Mouse (Mus musculus) neutrophil, adult 5-6 weeks (primary cell): Measurements from ENCODE around the gene Meis1. TPM values are rescaled to one million over a fixed set of nuclear protein-coding genes. Genes with fewer than 3 reads are reported as not detected.

Experiments
- ATAC-seq: fragments of 151-379, 151-347 bp; 2 replicates; pipeline ENCODE4 v1.8.0; 2017; ENCODE audit warnings: mild to moderate bottlenecking, moderate TSS enrichment; ENCODE audit not compliant: insufficient number of reproducible peaks, poor library complexity, low FRiP score, severe bottlenecking; ENCODE audit errors: extremely low read depth
- total RNA-seq: library from RNA; stranded (forward); fragments of 200-1000 nt; gene quantifications from 2 replicates; pipeline ENCODE4 v1.2.3, GENCODE M21; 2017

Gene Meis1
- total RNA-seq, 1 experiment from 2014 or later, result 3.6 TPM

GRCm38 (mm10) chr11:18924583-18925334 lies 94.0 kb downstream of the Meis1 start:
- ATAC-seq, result peak; percentile 84

GRCm38 (mm10) chr11:18923274-18923673 lies 95.5 kb downstream of the Meis1 start:
- no peak for ATAC-seq

GRCm38 (mm10) chr11:18920651-18921050 lies 98.1 kb downstream of the Meis1 start:
- ATAC-seq, result no peak

GRCm38 (mm10) chr11:18919162-18919762 lies 99.5 kb downstream of the Meis1 start:
- ATAC-seq, result no peak

- ATAC-seq, result no peak
These were observed 100.9 kb downstream of the Meis1 start for GRCm38 (mm10) chr11:18917887-18918286.

GRCm38 (mm10) chr11:18913251-18913650 lies 105.5 kb downstream of the Meis1 start:
- no peak for ATAC-seq

GRCm38 (mm10) chr11:18912311-18913019 lies 106.3 kb downstream of the Meis1 start:
- ATAC-seq, result no peak

- ATAC-seq, result no peak
These were observed 111.9 kb downstream of the Meis1 start for GRCm38 (mm10) chr11:18906866-18907265.

- ATAC-seq, result no peak
These were observed 113.4 kb downstream of the Meis1 start for GRCm38 (mm10) chr11:18905431-18905830.

GRCm38 (mm10) chr11:18904880-18905279 lies 113.9 kb downstream of the Meis1 start:
- no peak for ATAC-seq

- ATAC-seq, result no peak
These were observed 114.5 kb downstream of the Meis1 start for GRCm38 (mm10) chr11:18904285-18904684.

GRCm38 (mm10) chr11:18900489-18900888 lies 118.3 kb downstream of the Meis1 start:
- ATAC-seq, result no peak

GRCm38 (mm10) chr11:18898862-18899261 lies 119.9 kb downstream of the Meis1 start:
- no peak for ATAC-seq

GRCm38 (mm10) chr11:18897921-18898646 lies 120.7 kb downstream of the Meis1 start:
- no peak for ATAC-seq

- ATAC-seq, result no peak
These were observed 121.5 kb downstream of the Meis1 start for GRCm38 (mm10) chr11:18897250-18897649.

- no peak for ATAC-seq
These were observed 126.3 kb downstream of the Meis1 start for GRCm38 (mm10) chr11:18892470-18892869.

GRCm38 (mm10) chr11:18889139-18889538 lies 129.6 kb downstream of the Meis1 start:
- ATAC-seq, result no peak

GRCm38 (mm10) chr11:18888651-18889050 lies 130.1 kb downstream of the Meis1 start:
- no peak for ATAC-seq

- no peak for ATAC-seq
These were observed 133.0 kb downstream of the Meis1 start for GRCm38 (mm10) chr11:18885729-18886325.
